Mouse (Mus musculus): ENCODE measurements at regions not wholly inside any gene's neighbourhood (a gene's known extent, or its start where the extent isn't known, plus 50 kb on each side); places are given as distances from the start of the nearest gene placed in this dataset.
A peak's percentile ranks its signal among the peaks of the same experiment; 100 is the strongest.

DNA sequence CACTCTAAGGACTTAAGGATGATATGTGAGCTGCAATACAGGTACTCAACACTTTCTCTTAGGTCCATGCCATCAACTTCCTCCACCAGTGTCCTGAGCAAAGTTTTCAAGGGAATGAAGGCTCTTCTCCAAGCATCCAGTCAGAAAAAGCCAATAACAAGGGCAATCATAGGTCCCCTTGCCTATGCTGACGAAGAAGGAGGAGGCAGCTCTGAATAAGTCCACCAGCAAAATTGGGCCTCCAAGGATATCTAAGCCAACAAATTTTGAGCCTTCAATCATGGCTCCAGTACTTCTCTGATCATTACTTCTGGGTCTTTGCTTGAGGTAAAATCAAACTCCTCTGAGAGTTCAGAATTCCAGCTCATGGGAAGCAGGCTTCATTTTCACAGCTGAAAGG, 293.1 kb downstream of the Snurf start:
- DNase-seq: peak; percentile 17

All from kidney, adult 9 months (tissue).